Mouse (Mus musculus) stomach, postnatal 0 days (tissue): ENCODE measurements around the gene Prdm15. TPM values are rescaled to one million over a fixed set of nuclear protein-coding genes. Genes with fewer than 3 reads are reported as not detected.
A peak's percentile ranks its signal among the peaks of the same experiment; 100 is the strongest.

Experiments
- ATAC-seq: fragments of 200-750 bp; cut with Nextera tagmentation; 2 replicates; pipeline ENCODE4 v1.8.0; 2017; ENCODE audit not compliant: low FRiP score, low TSS enrichment
- DNase-seq: peaks from one replicate; pipeline ENCODE4 v3.0.0-alpha.2; 2016; ENCODE audit warnings: low spot score
- H3K27ac ChIP-seq: fragments of 300-500 bp; sonication (generic); replicated peaks from 2 replicates; pipeline ENCODE4 v1.5.1; 2014; ENCODE audit warnings: mild to moderate bottlenecking, control low read depth
- H3K27me3 ChIP-seq: fragments of 300-500 bp; sonication (generic); 2 replicates; pipeline ENCODE4 v1.6.1; 2014; ENCODE audit warnings: low read length; ENCODE audit not compliant: control insufficient read depth, insufficient read depth
- H3K36me3 ChIP-seq: fragments of 300-500 bp; sonication (generic); 2 replicates; pipeline ENCODE4 v1.6.1; 2014; ENCODE audit warnings: low read length, mixed read lengths; ENCODE audit not compliant: control insufficient read depth, insufficient read depth
- H3K4me1 ChIP-seq: fragments of 300-500 bp; sonication (generic); replicated peaks from 2 replicates; pipeline ENCODE4 v1.6.1; 2014; ENCODE audit warnings: antibody characterized with exemption; ENCODE audit not compliant: control insufficient read depth, insufficient read depth
- H3K4me2 ChIP-seq: fragments of 300-500 bp; sonication (generic); replicated peaks from 2 replicates; pipeline ENCODE4 v1.6.1; 2014; ENCODE audit warnings: low read depth, mild to moderate bottlenecking, control low read depth, moderate library complexity
- H3K4me3 ChIP-seq: fragments of 300-500 bp; sonication (generic); 2 replicates; pipeline ENCODE4 v1.5.1; 2014; ENCODE audit warnings: low read depth, low read length, control low read depth
- H3K9ac ChIP-seq: fragments of 300-500 bp; sonication (generic); 2 replicates; pipeline ENCODE4 v1.6.1; 2014; ENCODE audit warnings: mild to moderate bottlenecking, low read length, control low read depth, mixed read lengths
- H3K9me3 ChIP-seq: fragments of 300-500 bp; sonication (generic); 2 replicates; pipeline ENCODE4 v1.6.1; 2016; ENCODE audit warnings: low read length; ENCODE audit not compliant: control insufficient read depth
- CTCF ChIP-seq: IDR thresholded peaks from 2 replicates; pipeline ENCODE4 v1.5.1; 2016; ENCODE audit warnings: antibody characterized with exemption, low read depth, mild to moderate bottlenecking, moderate library complexity
- EP300 ChIP-seq: optimal IDR thresholded peaks from 2 replicates; pipeline ENCODE3; 2016; ENCODE audit warnings: antibody characterized with exemption
- WGBS: fragments of 180-500 bp; shearing (Covaris S2); extraction: QIAGEN DNeasy Blood & Tissue Kit; methylation state at CpG from one replicate; pipeline ENCODE4 v1.1.7; 2014; 5-methylcytosine and 5-hydroxymethylcytosine counted together
- polyA plus RNA-seq: library from polyadenylated mRNA; unstranded; fragments of >200 nt; fragmentation: Nextera tagmentation; extraction: Ambion mirVana; gene quantifications from 2 replicates; pipeline ENCODE4 v1.2.1, GENCODE M21; 2015

Gene Prdm15
- polyA plus RNA-seq, 1 experiment from 2014 or later, result 2.2 TPM

DNA sequence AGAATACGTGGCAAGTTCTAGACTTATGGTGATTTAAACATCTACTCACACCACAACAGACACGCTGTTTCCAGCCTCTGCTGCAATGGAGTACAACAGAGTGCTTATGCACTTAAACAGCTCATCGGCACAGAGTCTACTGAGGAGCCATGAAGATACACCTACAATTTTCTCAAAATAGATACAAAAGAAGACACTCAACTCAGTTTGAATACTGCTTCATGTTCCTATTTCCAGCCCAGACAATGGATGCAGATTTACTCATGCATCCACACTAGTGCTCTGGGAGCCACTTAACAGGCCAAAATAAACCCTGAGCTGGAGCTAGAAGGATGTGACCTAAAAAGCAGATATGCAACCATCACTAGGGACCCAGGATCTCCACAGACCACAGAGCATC is 42.8 kb downstream of the Prdm15 start:
- H3K9ac ChIP-seq, result no peak overlapping the region
- WGBS, result 93% methylated on average over 3 of the region's 3 CpGs
- DNase-seq (no peak), ATAC-seq (no peak)
- no peaks in the 10 kb centered on the region for H3K27me3 ChIP-seq
- peaks cover 48% of the 10 kb centered on the region; the same call in 1 of the 2 replicates for H3K36me3 ChIP-seq
- no peaks in the 10 kb centered on the region for H3K4me1 ChIP-seq
- TF ChIP-seq EP300 (no peak), CTCF (no peak)
- H3K9me3 ChIP-seq, result no peaks in the 10 kb centered on the region
- no peak overlapping the region for H3K4me3 ChIP-seq
- H3K4me2 ChIP-seq, result no peak overlapping the region
- no peak overlapping the region for H3K27ac ChIP-seq

DNA sequence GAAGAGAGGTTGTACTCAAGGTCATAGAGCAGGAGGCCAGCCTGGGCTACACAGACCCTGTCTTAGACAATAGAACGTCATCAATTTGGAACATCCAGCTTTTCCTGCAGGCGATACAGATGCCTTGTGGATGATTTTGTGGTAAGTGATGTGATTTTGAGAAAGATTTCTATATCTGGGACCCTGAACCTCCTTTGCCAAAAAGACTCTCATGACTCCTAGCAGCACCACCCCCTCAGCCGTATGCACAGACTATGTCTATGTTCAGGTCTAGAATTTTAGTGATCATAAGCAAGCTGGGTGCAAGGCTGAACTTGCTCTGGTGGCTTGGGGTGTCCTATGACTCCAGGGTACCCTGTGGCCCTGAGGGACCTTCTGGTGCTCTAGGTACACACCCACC is 46.0 kb downstream of the Prdm15 start:
- Histone ChIP-seq H3K9ac (no peak overlapping the region), H3K27me3 (no peaks in the 10 kb centered on the region), H3K4me1 (no peaks in the 10 kb centered on the region), H3K9me3 (no peaks in the 10 kb centered on the region), H3K36me3 (peaks cover 38% of the 10 kb centered on the region; the same call in 1 of the 2 replicates), H3K27ac (no peak overlapping the region), H3K4me2 (no peak overlapping the region), H3K4me3 (no peak overlapping the region)
- WGBS, result 93% methylated on average over 3 of the region's 3 CpGs
- no peak for TF ChIP-seq CTCF
- no peak for TF ChIP-seq EP300
- DNase-seq (no peak), ATAC-seq (no peak)

DNA sequence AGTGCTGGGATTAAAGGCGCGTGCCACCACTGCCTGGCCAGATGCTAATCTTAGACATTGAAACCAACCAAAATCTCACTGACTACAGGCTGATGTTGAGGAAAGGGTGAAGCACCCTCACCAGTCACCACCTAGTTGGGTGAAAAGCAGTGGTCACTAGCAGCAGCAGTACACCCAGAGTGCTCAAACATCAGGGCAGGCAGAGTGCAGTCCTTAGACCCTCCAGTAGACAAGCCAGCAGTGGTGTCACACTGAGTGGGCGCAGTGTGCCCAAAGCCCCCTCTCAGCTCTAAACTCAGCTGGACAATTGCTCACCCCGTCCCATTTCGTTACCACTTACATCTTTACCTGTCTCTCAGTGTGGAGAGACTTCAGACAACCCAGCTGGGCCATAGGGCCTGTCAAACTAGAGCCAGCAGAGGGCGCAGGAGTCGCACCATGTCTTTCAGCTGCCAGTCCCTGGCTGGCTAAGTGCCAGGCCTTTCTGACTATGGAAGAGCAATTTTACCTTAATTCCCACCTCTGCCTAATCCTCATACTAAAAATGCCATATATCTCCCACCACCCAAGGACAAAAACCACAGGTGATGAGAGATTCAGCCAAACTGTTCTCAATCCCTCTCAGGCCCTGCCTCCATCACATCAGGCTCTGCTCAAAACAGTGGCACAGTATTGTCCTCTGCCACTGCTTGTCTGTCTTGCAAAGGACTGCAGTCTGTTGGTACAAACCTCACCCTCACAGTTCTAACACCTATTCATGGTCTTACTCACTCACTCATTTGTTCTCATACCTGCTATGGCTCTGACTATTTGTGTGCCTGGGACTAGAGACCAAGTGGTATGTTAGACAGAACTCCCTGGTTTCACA is 46.7 kb downstream of the Prdm15 start:
- DNase-seq, result peak; percentile 86
- 80% methylated on average over 7 of the region's 7 CpGs for WGBS
- Histone ChIP-seq H3K9ac (no peak overlapping the region), H3K27ac (no peak overlapping the region), H3K27me3 (no peaks in the 10 kb centered on the region), H3K9me3 (no peaks in the 10 kb centered on the region), H3K4me3 (no peak overlapping the region), H3K4me1 (no peaks in the 10 kb centered on the region), H3K4me2 (no peak overlapping the region), H3K36me3 (peaks cover 33% of the 10 kb centered on the region; the same call in 1 of the 2 replicates)
- 0 out of 2 replicates have a peak, but pooled peaks have one; percentile 39 for ATAC-seq
- TF ChIP-seq CTCF, result peak; percentile 86
- TF ChIP-seq EP300, result no peak

DNA sequence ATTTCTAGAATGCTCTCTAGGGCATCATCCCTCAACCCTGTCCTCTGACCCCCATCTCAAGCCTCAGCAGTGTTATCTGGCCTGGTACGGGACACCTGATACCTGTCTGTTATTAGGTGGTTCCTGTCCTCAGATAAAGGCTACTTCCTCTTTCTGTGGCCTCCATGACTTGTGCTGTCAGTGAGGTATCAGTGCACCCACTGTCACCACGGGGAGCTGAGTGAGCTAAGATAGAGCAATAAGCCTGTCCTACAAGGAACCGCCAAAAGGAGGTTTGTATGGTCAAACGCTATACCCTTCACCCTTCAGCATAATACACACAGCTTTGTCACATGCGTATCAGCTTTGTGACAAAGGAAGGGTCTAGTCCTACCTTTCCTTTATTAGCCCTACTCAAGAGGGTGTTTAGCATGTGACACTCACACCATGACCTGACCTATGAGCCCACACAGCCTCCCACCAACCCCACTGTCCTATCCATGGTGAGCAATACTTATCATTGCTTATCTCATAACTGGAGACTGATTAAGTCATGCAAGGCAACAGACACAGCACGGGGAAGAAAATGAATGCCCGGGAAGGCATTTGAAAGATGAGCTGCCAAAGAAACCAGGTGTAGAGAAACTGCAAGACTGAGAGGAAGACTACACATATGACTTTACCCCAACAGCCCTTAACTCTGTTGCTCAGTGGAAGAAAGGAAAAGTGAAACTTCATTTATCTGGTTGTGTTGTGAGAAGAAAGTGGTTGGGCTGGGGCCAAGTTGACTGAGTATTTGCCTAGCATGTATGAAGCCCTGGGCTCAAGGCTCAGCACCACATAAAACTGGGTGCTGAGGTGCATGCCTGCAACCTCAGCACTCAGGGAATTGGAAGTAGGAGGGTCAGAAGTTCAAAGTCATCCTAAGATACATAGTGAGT is 53.4 kb downstream of the Prdm15 start:
- peaks cover 32% of the 10 kb centered on the region for H3K36me3 ChIP-seq
- no peak for TF ChIP-seq CTCF
- TF ChIP-seq EP300, result no peak
- no peaks in the 10 kb centered on the region for H3K4me1 ChIP-seq
- no peak overlapping the region for H3K4me2 ChIP-seq
- ATAC-seq, result no peak
- H3K27me3 ChIP-seq, result no peaks in the 10 kb centered on the region
- H3K4me3 ChIP-seq, result no peak overlapping the region
- H3K9me3 ChIP-seq, result no peaks in the 10 kb centered on the region
- H3K27ac ChIP-seq, result no peak overlapping the region
- no peak for DNase-seq
- H3K9ac ChIP-seq, result no peak overlapping the region
- WGBS, result 89% methylated on average over 7 of the region's 7 CpGs

DNA sequence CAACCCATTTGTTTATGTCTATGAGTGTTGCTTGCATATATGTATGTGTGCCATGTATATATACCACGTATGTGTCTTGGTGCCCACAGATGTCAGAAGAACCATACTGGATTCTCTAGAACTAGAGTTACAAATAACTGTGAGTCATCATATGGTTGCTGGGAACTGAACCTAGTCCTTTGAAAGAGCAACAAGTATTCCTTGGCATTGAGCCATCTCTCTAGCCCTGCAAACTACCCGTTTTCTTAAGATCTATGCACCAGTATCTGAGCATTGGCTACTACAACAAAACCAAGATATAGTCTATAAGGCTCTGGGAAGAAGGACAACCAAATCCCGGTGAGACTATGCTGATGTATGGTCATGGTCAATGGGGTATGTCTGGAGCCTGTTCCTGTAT is 54.4 kb downstream of the Prdm15 start:
- DNase-seq (no peak), ATAC-seq (no peak)
- no peaks in the 10 kb centered on the region for H3K27me3 ChIP-seq
- TF ChIP-seq CTCF, result no peak
- TF ChIP-seq EP300, result no peak
- H3K4me2 ChIP-seq, result no peak overlapping the region
- H3K36me3 ChIP-seq, result peaks cover 33% of the 10 kb centered on the region
- no peak overlapping the region for H3K9ac ChIP-seq
- no peak overlapping the region for H3K4me3 ChIP-seq
- no peak overlapping the region for H3K27ac ChIP-seq
- H3K4me1 ChIP-seq, result no peaks in the 10 kb centered on the region
- no peaks in the 10 kb centered on the region for H3K9me3 ChIP-seq
- WGBS, result 71% methylated on average over 3 of the region's 3 CpGs
